Mouse (Mus musculus) spleen, postnatal 36 days (tissue): ENCODE measurements around the gene Mdfi.
A peak's percentile ranks its signal among the peaks of the same experiment; 100 is the strongest.
"Not testable (repeated sequence)": the region's sequence is repeated elsewhere in the genome, so short reads cannot be mapped to it uniquely, and the experiment has no call there.

Experiments used
- DNase-seq, 2 experiments: peaks; one replicate each; pipeline ENCODE4 v3.0.0; 2022; ENCODE audit warnings: low spot score in 2 of 2, mixed read lengths in 1 of 2

The Mdfi gene

GRCm38 (mm10) chr17:47834482-47834767, at the start of gene Mdfi:
Gene Mdfi, minus strand, starts transcription at chr17:47834691.
- DNase-seq = no peak

- peak; percentile 29 to 34 for DNase-seq
Measured at GRCm38 (mm10) chr17:47883099-47883498, 48.6 kb upstream of the Mdfi start.

DNA sequence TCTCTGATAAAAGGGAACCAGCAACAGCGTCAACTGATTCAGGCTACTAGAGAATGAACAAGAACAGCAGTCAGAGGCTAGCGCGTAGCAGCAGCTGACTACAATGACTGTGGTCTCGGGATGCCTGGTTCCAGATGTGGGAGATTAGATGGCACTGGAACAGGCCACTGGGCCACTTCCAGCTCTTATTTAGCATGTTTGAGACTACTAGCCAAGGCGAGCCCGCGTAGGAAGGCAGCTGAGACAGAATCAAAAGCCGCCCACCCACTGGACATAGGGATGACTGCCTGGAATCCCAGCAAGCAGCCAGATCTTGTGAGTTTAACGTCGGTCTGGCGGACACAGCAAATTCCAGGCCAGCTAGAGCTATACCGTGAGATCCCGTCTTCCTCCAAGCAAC, 46.8 kb upstream of the Mdfi start:
- DNase-seq = no peak

GRCm38 (mm10) chr17:47879207-47879606, 44.7 kb upstream of the Mdfi start:
- DNase-seq = no peak

DNA sequence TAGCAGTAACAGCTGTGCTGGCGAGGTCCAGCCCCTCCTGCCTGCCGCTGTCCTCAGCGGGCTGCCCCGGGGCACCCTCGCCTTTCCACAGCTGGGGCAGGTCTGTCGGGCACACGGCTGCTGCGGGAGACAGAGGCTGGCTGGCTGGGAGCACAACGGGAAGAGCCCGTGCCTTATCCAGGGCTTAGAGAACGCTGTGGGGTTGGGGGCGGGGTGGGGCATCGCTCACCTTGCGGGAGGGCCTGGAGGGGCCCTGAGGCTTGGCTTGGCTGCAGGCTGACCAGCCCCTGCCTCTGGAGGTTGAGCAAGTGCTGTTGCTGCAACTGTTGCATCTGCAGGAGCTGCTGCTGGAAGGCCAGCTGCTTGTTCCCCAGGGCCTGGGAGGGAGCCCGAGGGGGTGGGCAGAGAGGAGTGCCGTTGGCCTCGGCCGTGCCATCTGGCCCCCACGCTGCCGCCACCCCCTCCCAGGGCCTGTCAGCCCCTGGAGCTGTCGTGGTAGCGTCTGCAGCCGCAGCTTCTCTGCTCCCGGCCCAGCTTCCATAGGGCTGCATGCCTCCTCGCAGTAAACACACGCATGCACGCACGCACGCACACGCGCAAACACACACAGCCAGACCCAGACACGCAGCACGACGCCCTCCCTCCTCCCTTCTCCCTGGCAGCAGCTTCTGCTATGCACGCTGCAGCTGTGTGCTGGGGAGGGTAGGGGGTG, 44.0 kb upstream of the Mdfi start:
- DNase-seq = no peak

DNA sequence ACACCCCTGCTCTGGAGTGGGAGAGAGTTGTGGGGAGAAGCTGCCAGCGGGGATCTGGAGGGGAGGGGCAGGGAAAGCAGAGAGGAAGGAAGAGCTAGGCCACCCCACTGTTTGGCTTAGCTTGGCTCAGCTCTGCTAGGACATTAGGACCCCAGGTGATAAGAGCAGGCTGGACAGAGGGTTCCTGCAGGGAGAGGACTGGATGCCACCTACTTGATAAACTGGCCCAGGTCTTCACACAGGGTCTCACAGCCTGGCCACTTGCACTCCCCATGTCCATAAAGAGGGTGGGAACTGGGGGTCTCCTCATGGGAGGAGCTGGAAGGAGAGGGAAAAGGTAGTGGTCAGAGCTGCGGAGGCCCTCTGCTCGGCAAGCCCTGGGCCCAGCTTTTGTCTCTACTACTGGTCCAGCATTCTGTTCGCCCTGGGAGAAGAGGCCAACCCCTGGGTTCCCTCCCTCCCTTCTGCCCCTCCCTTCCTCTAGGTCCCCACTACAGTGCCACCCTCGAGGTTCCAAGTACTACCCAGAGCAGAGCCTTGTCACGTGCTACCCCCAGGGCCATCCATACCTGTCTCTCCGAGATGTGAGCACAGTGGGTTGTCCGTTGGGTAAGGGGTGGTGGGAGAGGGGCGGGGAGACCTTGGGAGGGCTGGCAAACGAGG, 43.4 kb upstream of the Mdfi start:
- no peak for DNase-seq

GRCm38 (mm10) chr17:47876776-47877714, 42.6 kb upstream of the Mdfi start:
- no peak for DNase-seq

GRCm38 (mm10) chr17:47873341-47873791, 38.9 kb upstream of the Mdfi start:
- DNase-seq = peak; percentile 84 to 90

GRCm38 (mm10) chr17:47872311-47873011, 38.0 kb upstream of the Mdfi start:
- DNase-seq = no peak

DNA sequence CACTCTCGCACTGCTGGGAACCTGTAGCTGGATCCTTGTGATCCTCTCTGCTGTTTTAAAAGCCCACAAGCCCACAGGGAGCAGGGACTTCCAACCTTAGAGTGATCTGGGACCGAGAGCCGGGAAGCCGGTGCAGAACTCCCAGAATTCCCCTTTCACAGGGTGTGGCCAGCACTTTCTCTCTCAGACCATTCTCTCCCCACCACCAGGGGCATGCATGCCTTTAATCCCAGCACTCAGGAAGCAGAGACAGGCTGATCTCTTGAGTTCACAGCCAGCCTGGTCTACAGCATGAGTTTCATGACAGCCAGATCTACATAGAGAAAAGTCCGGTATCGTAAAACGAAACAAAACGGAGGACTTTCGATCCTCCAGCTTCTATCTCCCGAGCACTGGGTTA, 35.4 kb upstream of the Mdfi start:
- DNase-seq = no peak

DNA sequence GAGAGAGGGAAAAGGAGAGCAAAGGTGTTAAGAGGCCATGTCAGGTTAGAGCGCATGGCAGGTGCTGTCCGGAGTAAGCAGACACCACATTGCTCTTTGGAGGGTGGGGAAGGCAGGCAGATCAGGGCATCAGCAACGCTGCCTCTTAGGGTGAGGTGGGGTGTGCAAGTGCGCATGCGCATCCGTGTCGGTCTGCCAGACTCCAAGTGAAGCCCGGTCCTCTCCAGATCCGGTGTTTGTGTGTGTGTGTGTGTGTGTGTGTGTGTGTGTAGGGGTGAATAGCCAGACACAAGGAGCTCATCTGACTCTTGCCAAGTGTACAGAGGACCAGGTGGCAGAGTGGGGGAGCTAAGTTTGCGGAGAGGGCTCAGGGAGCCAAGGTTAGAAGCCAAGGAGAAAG, 31.5 kb upstream of the Mdfi start:
- DNase-seq = no peak

GRCm38 (mm10) chr17:47864496-47864895, 30.0 kb upstream of the Mdfi start:
- peak; percentile 73 to 80 for DNase-seq

DNA sequence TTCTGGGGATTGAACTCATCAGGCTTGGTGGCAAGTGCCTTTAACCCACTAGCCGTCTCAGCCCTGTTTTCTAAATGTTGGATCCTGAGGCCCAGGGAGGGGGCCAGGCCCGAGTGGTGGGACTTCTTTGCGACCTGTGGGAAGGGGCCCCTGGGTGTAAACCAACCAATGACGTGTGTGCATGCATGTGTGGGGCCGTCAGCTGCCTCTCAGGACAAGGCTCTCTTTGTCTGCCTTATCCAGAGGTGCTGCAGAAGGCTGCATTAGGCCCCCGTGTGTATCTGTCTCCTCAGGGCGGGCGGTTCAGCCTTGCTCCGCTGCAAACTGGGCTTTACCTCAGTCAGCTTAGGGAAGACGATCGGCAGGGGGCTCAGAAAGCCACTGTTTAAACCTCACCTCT, 28.9 kb upstream of the Mdfi start:
- DNase-seq = no peak

- no peak for DNase-seq
Measured at GRCm38 (mm10) chr17:47863023-47863422, 28.5 kb upstream of the Mdfi start.

DNA sequence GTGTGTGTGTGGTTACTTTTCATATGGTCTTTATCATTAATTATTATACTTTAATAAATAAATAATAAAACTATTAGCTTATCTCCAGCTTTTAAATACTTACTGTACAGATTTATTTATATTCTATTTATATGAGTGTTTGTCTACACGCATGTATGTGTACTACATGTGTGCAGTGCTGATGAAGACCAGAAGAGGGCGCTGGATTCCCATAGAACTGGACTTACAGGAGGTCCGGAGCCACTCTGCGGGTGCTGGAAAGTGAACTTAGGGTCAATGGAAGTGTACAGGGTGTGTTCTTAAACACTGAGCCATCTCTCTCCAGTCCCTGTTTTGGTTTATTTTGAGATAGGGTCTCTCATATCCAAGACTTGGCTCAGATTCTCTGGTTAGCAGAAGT, 21.1 kb upstream of the Mdfi start:
- DNase-seq = no peak

- DNase-seq = no peak
Measured at GRCm38 (mm10) chr17:47854908-47855307, 20.4 kb upstream of the Mdfi start.

DNA sequence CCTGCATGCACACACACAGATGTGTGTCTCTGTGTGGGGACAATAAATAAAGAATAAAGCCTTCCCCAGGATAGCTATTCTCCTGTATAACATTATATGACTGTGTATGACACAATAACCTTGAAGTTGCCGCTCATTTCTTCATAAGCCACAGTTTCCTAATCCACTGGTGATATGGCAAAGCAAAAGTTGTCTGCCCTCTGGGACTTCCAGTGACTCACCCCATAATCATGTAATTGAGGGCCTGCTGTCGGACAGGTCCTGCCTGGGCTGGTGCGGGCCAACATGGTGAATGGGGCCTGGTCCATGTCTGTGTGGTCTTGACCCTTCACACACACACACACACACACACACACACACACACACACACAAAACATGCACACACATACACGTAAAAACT, 19.3 kb upstream of the Mdfi start:
- DNase-seq = no peak

- DNase-seq = no peak
Measured at GRCm38 (mm10) chr17:47853336-47853735, 18.8 kb upstream of the Mdfi start.

DNA sequence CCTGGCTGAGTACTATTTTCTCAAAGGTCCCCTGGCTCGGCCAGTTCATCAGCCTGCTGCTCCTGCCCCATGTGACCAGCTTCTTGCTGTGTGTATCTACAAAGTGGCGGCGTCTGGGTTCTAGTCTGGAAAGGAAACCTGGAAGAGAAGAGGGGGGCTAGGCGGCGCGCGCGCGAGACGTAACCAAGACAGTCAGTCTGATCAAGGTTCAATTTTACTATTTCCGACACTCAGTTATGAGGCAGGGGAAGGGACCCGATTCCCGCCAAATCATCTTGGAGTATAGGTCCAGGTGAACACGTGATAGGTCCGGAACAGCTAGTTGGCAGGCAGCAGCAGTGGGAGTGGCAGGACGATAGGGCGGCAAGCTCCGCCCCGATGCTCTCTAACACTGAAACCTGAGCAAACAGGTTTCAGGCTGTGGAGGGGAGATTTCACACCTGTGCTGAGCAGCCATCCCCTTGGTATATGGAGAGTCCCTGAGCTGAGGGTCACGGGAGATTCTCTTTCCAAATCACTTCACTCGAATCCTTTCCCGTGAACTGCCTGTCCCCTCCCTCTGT, 17.4 kb upstream of the Mdfi start:
- not testable (repeated sequence) for DNase-seq

- DNase-seq = no peak
Measured at GRCm38 (mm10) chr17:47850639-47851314, 16.3 kb upstream of the Mdfi start.

DNA sequence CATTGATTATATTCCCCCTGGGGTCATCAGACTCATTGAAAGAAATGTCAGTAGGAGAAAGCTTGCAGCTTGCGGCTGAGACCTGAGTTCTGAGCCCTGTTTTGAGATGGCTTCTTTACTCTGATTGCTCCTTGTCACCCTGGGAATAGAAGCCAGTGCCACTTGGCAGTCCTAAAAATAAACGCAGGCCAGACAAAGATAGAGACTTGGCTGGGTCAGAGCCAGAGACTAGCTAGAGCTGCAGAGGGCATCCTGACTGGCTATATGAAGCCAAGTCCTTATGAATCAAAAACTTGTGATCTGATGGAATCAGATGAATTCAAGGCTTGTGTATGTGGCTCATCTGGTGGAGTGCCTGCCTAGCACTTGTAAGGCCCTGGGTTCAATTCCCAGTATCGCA, 15.5 kb upstream of the Mdfi start:
- DNase-seq = no peak
